Mouse (Mus musculus): ENCODE results near the gene Arl15. TPM values are rescaled to one million over a fixed set of nuclear protein-coding genes. Genes with fewer than 3 reads are reported as not detected.

The Arl15 gene
- polyA plus RNA-seq, 1 experiment from 2014 or later, result 5.3 TPM

- H3K9me3 ChIP-seq (replicated peaks), result no peaks in the 10 kb centered on the region
- H3K36me3 ChIP-seq, result no peaks in the 10 kb centered on the region
- no peak overlapping the region for H3K9ac ChIP-seq
- no peaks in the 10 kb centered on the region for H3K4me1 ChIP-seq
- no peaks in the 10 kb centered on the region for H3K27me3 ChIP-seq (replicated peaks)
- H3K4me3 ChIP-seq, result no peak overlapping the region
- H3K27ac ChIP-seq, result no peak overlapping the region
- H3K4me2 ChIP-seq, result no peak overlapping the region
- ATAC-seq, result no peak
- WGBS (ENCODE audit: insufficient replicate concordance), result 75% methylated on average over 10 of the region's 10 CpGs
Observed at GRCm38 (mm10) chr13:114198252-114198799, 404.0 kb downstream of the Arl15 start.

DNA sequence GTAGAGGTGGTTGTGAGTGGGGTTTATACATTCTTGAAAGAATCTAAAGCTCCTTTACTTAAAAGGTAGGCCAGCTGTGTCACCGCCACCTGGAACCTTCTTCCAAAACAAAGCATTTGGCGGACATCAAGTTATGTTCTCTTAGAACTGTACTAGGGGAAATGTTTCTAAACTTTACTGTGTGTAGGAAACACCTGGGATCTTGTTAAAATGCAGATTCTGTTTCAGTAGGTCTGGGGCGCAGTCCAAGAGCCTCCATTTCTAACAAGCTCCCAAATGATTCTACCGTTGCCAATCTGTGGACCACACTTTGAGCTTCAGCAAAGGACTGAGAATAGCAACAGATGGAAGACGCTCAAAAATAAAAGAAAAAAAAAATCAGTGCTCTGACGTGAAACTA lies 405.4 kb downstream of the Arl15 start:
- Histone ChIP-seq H3K4me3 (no peak overlapping the region), H3K4me2 (no peak overlapping the region), H3K36me3 (no peaks in the 10 kb centered on the region), H3K9ac (no peak overlapping the region), H3K27ac (no peak overlapping the region), H3K4me1 (no peaks in the 10 kb centered on the region), H3K9me3 (replicated peaks) (no peaks in the 10 kb centered on the region), H3K27me3 (replicated peaks) (no peaks in the 10 kb centered on the region)
- WGBS (ENCODE audit: insufficient replicate concordance), result 76% methylated on average over 6 of the region's 6 CpGs
- ATAC-seq, result no peak

DNA sequence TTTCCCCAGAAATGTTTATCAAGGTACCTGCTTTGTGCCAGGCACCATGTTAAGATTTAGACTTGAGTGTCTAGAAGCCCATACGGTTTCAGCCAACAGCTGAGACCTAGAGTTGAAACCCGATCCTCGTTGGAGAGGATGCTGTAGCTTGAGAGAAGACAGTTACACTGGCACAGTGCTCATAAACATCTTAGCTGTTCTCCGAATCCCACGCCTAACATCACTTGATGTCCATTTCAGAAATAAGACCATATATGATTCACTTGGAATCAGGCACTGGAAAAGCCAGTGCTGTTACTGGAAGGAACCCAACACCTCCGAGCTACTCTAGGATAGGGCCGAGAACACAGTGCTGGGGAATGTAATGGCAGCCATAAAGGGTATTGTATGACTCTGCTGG lies 406.2 kb downstream of the Arl15 start:
- Histone ChIP-seq H3K9ac (no peak overlapping the region), H3K4me2 (no peak overlapping the region), H3K36me3 (no peaks in the 10 kb centered on the region), H3K27ac (no peak overlapping the region), H3K27me3 (replicated peaks) (no peaks in the 10 kb centered on the region), H3K4me1 (no peaks in the 10 kb centered on the region), H3K4me3 (no peak overlapping the region), H3K9me3 (replicated peaks) (no peaks in the 10 kb centered on the region)
- 71% methylated on average over 7 of the region's 7 CpGs for WGBS (ENCODE audit: insufficient replicate concordance)
- no peak for ATAC-seq

- Histone ChIP-seq H3K9ac (no peak overlapping the region), H3K9me3 (replicated peaks) (no peaks in the 10 kb centered on the region), H3K27me3 (replicated peaks) (no peaks in the 10 kb centered on the region), H3K4me3 (no peak overlapping the region), H3K4me1 (no peaks in the 10 kb centered on the region), H3K36me3 (no peaks in the 10 kb centered on the region), H3K4me2 (no peak overlapping the region), H3K27ac (no peak overlapping the region)
- ATAC-seq, result no peak
- 75% methylated on average over 15 of the region's 15 CpGs for WGBS (ENCODE audit: insufficient replicate concordance)
Observed at GRCm38 (mm10) chr13:114202806-114203570, 408.7 kb downstream of the Arl15 start.

Other genes with a start within 250 kb of the Arl15 start
- gene Snx18, start 175.9 kb upstream of the Arl15 start, polyA plus RNA-seq (2016; fragmentation: Nextera tagmentation; extraction: Ambion mirVana), result 12.3 and 12.8 TPM in 2 replicates
- gene Hspb3, start 130.8 kb upstream of the Arl15 start, polyA plus RNA-seq (2016; fragmentation: Nextera tagmentation; extraction: Ambion mirVana), result 0.15 and 0.18 TPM in 2 replicates